Mouse (Mus musculus) MEL (cell line): Measurements from ENCODE around the gene Galntl5. TPM values are rescaled to one million over a fixed set of nuclear protein-coding genes. Genes with fewer than 3 reads are reported as not detected.

Experiments
- DNase-seq: peaks from one replicate; pipeline ENCODE4 v3.0.0; 2011; ENCODE audit warnings: low read depth, low spot score
- H3K27ac ChIP-seq: 2 replicates; pipeline ENCODE4 v1.5.1; 2012; ENCODE audit warnings: low read depth, mild to moderate bottlenecking, control low read depth, low read length, moderate library complexity; ENCODE audit not compliant: control insufficient read depth
- H3K27me3 ChIP-seq, 2 experiments: fragments of 150-350 bp in 1 of 2; sonication (generic) in 1 of 2; 2 replicates each; pipeline ENCODE4 v1.6.1; 2012; ENCODE audit warnings: low read length in 2 of 2, mild to moderate bottlenecking in 2 of 2, improper control_type of control experiment in 1 of 2, moderate library complexity in 1 of 2; ENCODE audit not compliant: insufficient read depth in 2 of 2, control insufficient read depth in 1 of 2
- H3K36me3 ChIP-seq, 2 experiments: 2 replicates each; pipeline ENCODE4 v1.6.1; 2012 to 2014; ENCODE audit warnings: low read length in 2 of 2, improper control_type of control experiment in 1 of 2, inconsistent platforms in 1 of 2, mild to moderate bottlenecking in 1 of 2; ENCODE audit not compliant: insufficient read depth in 2 of 2, control insufficient read depth in 1 of 2
- H3K4me1 ChIP-seq, 2 experiments: fragments of 150-350 bp in 1 of 2; sonication (generic) in 1 of 2; 2 replicates each; pipeline ENCODE4 v1.6.1; 2012; ENCODE audit warnings: low read length in 2 of 2, improper control_type of control experiment in 1 of 2, mild to moderate bottlenecking in 1 of 2; ENCODE audit not compliant: insufficient read depth in 2 of 2, control insufficient read depth in 1 of 2
- H3K4me3 ChIP-seq, 2 experiments: fragments of 150-350 bp in 1 of 2; sonication (generic) in 1 of 2; 2 replicates each; pipeline ENCODE4 v1.5.1; 2012; ENCODE audit warnings: low read depth in 2 of 2, low read length in 2 of 2, mild to moderate bottlenecking in 2 of 2, moderate library complexity in 2 of 2, control low read depth in 1 of 2, improper control_type of control experiment in 1 of 2; ENCODE audit not compliant: control insufficient read depth in 1 of 2, insufficient read depth in 1 of 2
- H3K79me2 ChIP-seq: 2 replicates; pipeline ENCODE4 v1.6.1; 2012; ENCODE audit warnings: mild to moderate bottlenecking, low read length, moderate library complexity; ENCODE audit not compliant: control insufficient read depth, poor library complexity, insufficient read depth
- H3K9ac ChIP-seq: 2 replicates; pipeline ENCODE4 v1.6.1; 2012; ENCODE audit warnings: low read depth, mild to moderate bottlenecking, control low read depth, low read length, moderate library complexity; ENCODE audit not compliant: control insufficient read depth, poor library complexity, severe bottlenecking
- H3K9me3 ChIP-seq: fragments of 150-350 bp; sonication (generic); replicated peaks from 2 replicates; pipeline ENCODE4 v1.6.1; 2012; ENCODE audit warnings: mild to moderate bottlenecking, low read length, improper control_type of control experiment, moderate library complexity; ENCODE audit not compliant: insufficient read depth
- BHLHE40 ChIP-seq: IDR thresholded peaks from 2 replicates; pipeline ENCODE4 v1.6.1; 2012; ENCODE audit warnings: low read depth, mild to moderate bottlenecking, inconsistent platforms, low read length, improper control_type of control experiment, borderline replicate concordance
- CHD1 ChIP-seq: IDR thresholded peaks from 2 replicates; pipeline ENCODE4 v1.6.1; 2012; ENCODE audit warnings: low read depth, mild to moderate bottlenecking, inconsistent platforms, low read length, improper control_type of control experiment
- CTCF ChIP-seq, 3 experiments: IDR thresholded peaks in 2 of 3; conservative IDR thresholded peaks in 1 of 3; 2 replicates each; pipeline ENCODE4 v1.5.1; 2011 to 2012; ENCODE audit warnings: low read length in 3 of 3, low read depth in 2 of 3, mild to moderate bottlenecking in 2 of 3, improper control_type of control experiment in 1 of 3, inconsistent platforms in 1 of 3, mixed read lengths in 1 of 3, moderate library complexity in 1 of 3; ENCODE audit not compliant: control insufficient read depth in 1 of 3, insufficient read depth in 1 of 3, poor library complexity in 1 of 3, severe bottlenecking in 1 of 3
- E2F4 ChIP-seq: IDR thresholded peaks from 2 replicates; pipeline ENCODE4 v1.6.1; 2011; ENCODE audit warnings: low read depth, low read length, improper control_type of control experiment, borderline replicate concordance
- EP300 ChIP-seq, 2 experiments: IDR thresholded peaks; 2 replicates each; pipeline ENCODE4 v1.6.1; 2011; ENCODE audit warnings: improper control_type of control experiment in 2 of 2, low read length in 2 of 2, low read depth in 1 of 2, mild to moderate bottlenecking in 1 of 2
- ETS1 ChIP-seq: IDR thresholded peaks from 2 replicates; pipeline ENCODE4 v1.6.1; 2012; ENCODE audit warnings: low read depth, mild to moderate bottlenecking, inconsistent platforms, low read length, improper control_type of control experiment, moderate library complexity
- GATA1 ChIP-seq: IDR thresholded peaks from 2 replicates; pipeline ENCODE4 v1.6.1; 2011; ENCODE audit warnings: low read depth, low read length, improper control_type of control experiment
- KAT2A ChIP-seq: conservative IDR thresholded peaks from 2 replicates; pipeline ENCODE4 v1.6.1; 2012; ENCODE audit warnings: low read depth, low read length, improper control_type of control experiment, inconsistent platforms
- MAZ ChIP-seq: IDR thresholded peaks from 2 replicates; pipeline ENCODE4 v1.6.1; 2012; ENCODE audit warnings: low read depth, mild to moderate bottlenecking, inconsistent platforms, low read length, improper control_type of control experiment
- MEF2A ChIP-seq: IDR thresholded peaks from 2 replicates; pipeline ENCODE4 v1.6.1; 2014; ENCODE audit warnings: low read depth, mild to moderate bottlenecking, inconsistent platforms, low read length, improper control_type of control experiment; ENCODE audit not compliant: poor library complexity, insufficient replicate concordance, severe bottlenecking; ENCODE audit errors: extremely low read depth
- MYB ChIP-seq: IDR thresholded peaks from 2 replicates; pipeline ENCODE4 v1.6.1; 2011; ENCODE audit warnings: mild to moderate bottlenecking, low read depth, low read length, improper control_type of control experiment
- MYC ChIP-seq: IDR thresholded peaks from 2 replicates; pipeline ENCODE4 v1.6.1; 2011; ENCODE audit warnings: low read depth, mild to moderate bottlenecking, low read length, improper control_type of control experiment, moderate library complexity
- NELFE ChIP-seq: IDR thresholded peaks from 2 replicates; pipeline ENCODE4 v1.6.1; 2011; ENCODE audit warnings: low read depth, low read length, improper control_type of control experiment
- NRF1 ChIP-seq: IDR thresholded peaks from 2 replicates; pipeline ENCODE4 v1.6.1; 2014; ENCODE audit warnings: low read depth, mild to moderate bottlenecking, inconsistent platforms, low read length, improper control_type of control experiment, moderate library complexity; ENCODE audit not compliant: poor library complexity, insufficient read depth, severe bottlenecking
- POLR2A ChIP-seq, 2 experiments: IDR thresholded peaks; 2 replicates each; pipeline ENCODE4 v1.6.1; 2011 to 2012; ENCODE audit warnings: low read length in 2 of 2, mild to moderate bottlenecking in 2 of 2, control low read depth in 1 of 2, improper control_type of control experiment in 1 of 2, low read depth in 1 of 2, moderate library complexity in 1 of 2; ENCODE audit not compliant: control insufficient read depth in 1 of 2, insufficient read depth in 1 of 2, poor library complexity in 1 of 2
- POLR2AphosphoS5 ChIP-seq: IDR thresholded peaks from 2 replicates; pipeline ENCODE4 v1.6.1; 2012; ENCODE audit warnings: low read depth, borderline replicate concordance, mild to moderate bottlenecking, inconsistent platforms, low read length, moderate library complexity, mixed read lengths
- RAD21 ChIP-seq: IDR thresholded peaks from 2 replicates; pipeline ENCODE4 v1.6.1; 2011; ENCODE audit warnings: mild to moderate bottlenecking, low read depth, low read length, improper control_type of control experiment
- TBP ChIP-seq: IDR thresholded peaks from 2 replicates; pipeline ENCODE4 v1.8.0; 2011; ENCODE audit warnings: low read depth, low read length, improper control_type of control experiment
- TCF12 ChIP-seq: IDR thresholded peaks from 2 replicates; pipeline ENCODE4 v1.6.1; 2014; ENCODE audit warnings: low read depth, mild to moderate bottlenecking, inconsistent platforms, low read length, improper control_type of control experiment, moderate library complexity
- UBTF ChIP-seq: IDR thresholded peaks from 2 replicates; pipeline ENCODE4 v1.6.1; 2012; ENCODE audit warnings: low read depth, mild to moderate bottlenecking, inconsistent platforms, low read length, improper control_type of control experiment, moderate library complexity, borderline replicate concordance; ENCODE audit not compliant: insufficient read depth
- ZKSCAN1 ChIP-seq: IDR thresholded peaks from 2 replicates; pipeline ENCODE4 v1.6.1; 2012; ENCODE audit warnings: low read depth, mild to moderate bottlenecking, inconsistent platforms, low read length, improper control_type of control experiment, moderate library complexity
- ZMIZ1 ChIP-seq: IDR thresholded peaks from 2 replicates; pipeline ENCODE4 v1.6.1; 2012; ENCODE audit warnings: low read depth, mild to moderate bottlenecking, inconsistent platforms, low read length, improper control_type of control experiment, moderate library complexity
- ZNF384 ChIP-seq: IDR thresholded peaks from 2 replicates; pipeline ENCODE4 v1.6.1; 2012; ENCODE audit warnings: low read depth, mild to moderate bottlenecking, inconsistent platforms, low read length, improper control_type of control experiment
- polyA plus RNA-seq, 2 experiments: library from polyadenylated mRNA; stranded (reverse) in 1 of 2; unstranded in 1 of 2; fragments of >175 nt in 1 of 2; fragments of >200 nt in 1 of 2; gene quantifications; 2 replicates each; pipeline versions ENCODE4 v1.2.1 to v1.2.4; 2012; ENCODE audit warnings: low replicate concordance in 2 of 2, low read depth in 1 of 2; ENCODE audit not compliant: insufficient read length in 2 of 2, insufficient read depth in 1 of 2, missing spikeins in 1 of 2
- total RNA-seq: library from RNA; depleted of rRNA; stranded (reverse); fragments of 300-350 nt; gene quantifications from 2 replicates; pipeline ENCODE4 v1.2.3, GENCODE M21; 2012

The Galntl5 gene
- total and polyA plus RNA-seq, 3 experiments = not detected

DNA sequence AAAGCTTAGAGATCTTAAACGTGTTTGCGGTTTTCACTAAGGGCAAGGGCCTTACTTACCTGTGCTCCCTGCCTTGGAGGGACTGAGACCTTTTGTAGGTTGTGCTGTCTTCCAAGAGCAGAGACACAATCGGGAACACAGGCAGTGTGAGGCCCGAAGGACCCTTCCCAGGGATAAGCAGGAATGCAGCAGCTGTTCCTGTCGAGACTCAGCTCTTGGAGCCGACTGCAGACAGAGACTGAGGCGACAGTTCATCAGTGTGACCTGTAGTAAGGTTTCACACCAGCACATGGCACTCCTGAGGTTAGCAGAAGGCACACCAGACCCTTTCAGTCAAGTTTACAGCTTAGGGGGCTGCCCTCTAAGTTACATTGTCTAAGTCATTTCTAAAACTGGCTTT lies 81.0 kb downstream of the Galntl5 start:
- Histone ChIP-seq H3K4me3 (no peak overlapping the region), H3K27ac (no peak overlapping the region), H3K79me2 (no peaks in the 10 kb centered on the region), H3K4me1 (no peaks in the 10 kb centered on the region), H3K27me3 (no peaks in the 10 kb centered on the region), H3K36me3 (no peaks in the 10 kb centered on the region), H3K9me3 (no peaks in the 10 kb centered on the region), H3K9ac (no peak overlapping the region)
- DNase-seq = no peak
- TF ChIP-seq ZNF384 = no peak
- no peak for TF ChIP-seq ETS1
- TF ChIP-seq EP300 (IDR thresholded peaks at IDR 0.05; ENCODE audit: low read depth in 1 of 2, low read length in 2 of 2) = no peak
- TF ChIP-seq MYB = no peak
- TF ChIP-seq ZMIZ1 = no peak
- TF ChIP-seq TCF12 = no peak
- TF ChIP-seq MYC = no peak
- TF ChIP-seq CTCF (IDR thresholded peaks at IDR 0.05 in 2 of 3, conservative IDR thresholded peaks at IDR 0.05 in 1 of 3; ENCODE audit: control insufficient read depth in 1 of 3, insufficient read depth in 1 of 3, low read depth in 2 of 3, low read length in 3 of 3, poor library complexity in 1 of 3, severe bottlenecking in 1 of 3) = no peak
- TF ChIP-seq MAZ = no peak
- TF ChIP-seq GATA1 = no peak
- no peak for TF ChIP-seq ZKSCAN1
- no peak for TF ChIP-seq POLR2A (IDR thresholded peaks at IDR 0.05; ENCODE audit: control insufficient read depth in 1 of 2, insufficient read depth in 1 of 2, low read depth in 1 of 2, low read length in 2 of 2, poor library complexity in 1 of 2)
- no peak for TF ChIP-seq MEF2A
- TF ChIP-seq RAD21 = no peak
- TF ChIP-seq TBP = no peak
- no peak for TF ChIP-seq POLR2AphosphoS5
- TF ChIP-seq BHLHE40 = no peak

DNA sequence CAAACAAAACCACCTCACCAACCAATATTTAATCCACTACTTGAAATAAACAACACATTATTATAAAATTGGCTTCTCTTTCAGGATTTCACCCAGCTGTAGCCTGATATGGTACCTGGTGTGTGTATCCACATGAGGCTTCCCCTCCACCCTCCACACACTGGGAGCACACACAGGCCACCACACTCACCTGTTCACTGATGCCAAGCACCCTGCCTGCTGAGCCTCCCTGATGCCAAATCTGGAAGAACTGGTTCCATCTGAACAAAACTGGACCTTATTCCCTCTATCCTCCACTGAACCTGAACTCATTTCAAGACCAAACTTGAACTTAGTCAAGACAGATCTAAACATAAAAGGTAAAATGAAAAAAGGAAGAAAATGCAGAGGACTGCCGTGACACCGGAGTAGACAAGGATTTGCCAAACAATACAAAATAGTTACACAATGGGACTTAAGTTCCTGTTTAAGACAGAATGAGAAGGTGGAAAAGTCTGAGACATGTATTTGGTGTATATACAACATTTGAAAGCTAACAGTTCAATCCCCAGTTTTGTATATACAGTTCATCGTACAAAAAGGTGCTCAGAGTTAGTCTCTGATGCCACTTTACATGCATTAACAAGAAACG lies 87.1 kb downstream of the Galntl5 start:
- H3K9ac ChIP-seq = no peak overlapping the region
- H3K9me3 ChIP-seq = no peaks in the 10 kb centered on the region
- no peak for TF ChIP-seq CHD1
- TF ChIP-seq E2F4 = no peak
- no peak for TF ChIP-seq BHLHE40
- no peak for TF ChIP-seq UBTF
- no peak for TF ChIP-seq NELFE
- no peak for TF ChIP-seq TCF12
- TF ChIP-seq KAT2A = no peak
- TF ChIP-seq GATA1 = no peak
- TF ChIP-seq NRF1 = no peak
- H3K36me3 ChIP-seq = no peaks in the 10 kb centered on the region; a peak in 1 of 4 replicates
- H3K79me2 ChIP-seq = no peaks in the 10 kb centered on the region
- H3K27ac ChIP-seq = no peak overlapping the region
- no peak overlapping the region for H3K4me3 ChIP-seq
- DNase-seq = no peak
- no peaks in the 10 kb centered on the region for H3K27me3 ChIP-seq
- H3K4me1 ChIP-seq = no peaks in the 10 kb centered on the region
